Mouse (Mus musculus) liver, adult 2 months (tissue): Measurements from ENCODE around the gene Cyth3. TPM values are rescaled to one million over a fixed set of nuclear protein-coding genes. Genes with fewer than 3 reads are reported as not detected.

Experiments used
- DNase-seq: peaks from one replicate; pipeline ENCODE4 v3.0.0-alpha.2; 2011; ENCODE audit warnings: low read depth, low spot score; ENCODE audit errors: extremely low read depth
- H3K27ac ChIP-seq: fragments of 200-500 bp; replicated peaks from 2 replicates; pipeline ENCODE4 v1.5.1; 2012; ENCODE audit warnings: low read depth, mild to moderate bottlenecking, control low read depth, inconsistent platforms, low read length; ENCODE audit not compliant: insufficient read depth
- H3K27me3 ChIP-seq: fragments of 200-500 bp; 2 replicates; pipeline ENCODE4 v1.6.1; 2012; ENCODE audit warnings: mild to moderate bottlenecking, moderate library complexity, low read length, inconsistent platforms; ENCODE audit not compliant: control insufficient read depth, insufficient read depth
- H3K36me3 ChIP-seq: fragments of 200-500 bp; 2 replicates; pipeline ENCODE4 v1.6.1; 2012; ENCODE audit warnings: low read length, inconsistent platforms; ENCODE audit not compliant: control insufficient read depth, insufficient read depth
- H3K4me1 ChIP-seq: fragments of 200-500 bp; 2 replicates; pipeline ENCODE4 v1.6.1; 2011; ENCODE audit warnings: low read length; ENCODE audit not compliant: control insufficient read depth, insufficient read depth
- H3K4me3 ChIP-seq: fragments of 200-500 bp; 2 replicates; pipeline ENCODE4 v1.5.1; 2011; ENCODE audit warnings: low read depth, mild to moderate bottlenecking, control low read depth, low read length, moderate library complexity; ENCODE audit not compliant: insufficient read depth
- H3K79me2 ChIP-seq: fragments of 200-500 bp; 2 replicates; pipeline ENCODE4 v1.6.1; 2012; ENCODE audit warnings: inconsistent platforms, mild to moderate bottlenecking, low read length, moderate library complexity; ENCODE audit not compliant: control insufficient read depth, insufficient read depth
- H3K9ac ChIP-seq: fragments of 200-500 bp; 2 replicates; pipeline ENCODE4 v1.6.1; 2012; ENCODE audit warnings: low read depth, mild to moderate bottlenecking, control low read depth, inconsistent platforms, low read length
- CTCF ChIP-seq: fragments of 200-500 bp; IDR thresholded peaks from 2 replicates; pipeline ENCODE4 v1.5.1; 2011; ENCODE audit warnings: low read depth, low read length, control low read depth
- POLR2A ChIP-seq: fragments of 200-500 bp; IDR thresholded peaks from 2 replicates; pipeline ENCODE4 v1.6.1; 2011; ENCODE audit warnings: low read length, control low read depth; ENCODE audit not compliant: insufficient read depth; ENCODE audit errors: extremely low read depth
- WGBS: fragments of 180-500 bp; shearing (Covaris S2); methylation state at CpG from one replicate; pipeline ENCODE4 v1.1.7; 2018; 5-methylcytosine and 5-hydroxymethylcytosine counted together
- polyA plus RNA-seq: library from polyadenylated mRNA; depleted of rRNA; stranded (reverse); fragments of >200 nt; gene quantifications from 2 replicates; pipeline ENCODE4 v1.2.3, GENCODE M21; 2012
- total RNA-seq: library from RNA; depleted of rRNA; stranded (reverse); fragments of >200 nt; gene quantifications from 2 replicates; pipeline ENCODE4 v1.2.3, GENCODE M21; 2014

The Cyth3 gene
- total and polyA plus RNA-seq, 2 experiments = 2.9 to 4.4 TPM

- DNase-seq = no peak
- no peak overlapping the region for H3K9ac ChIP-seq
- no peaks in the 10 kb centered on the region for H3K4me1 ChIP-seq
Measured at GRCm38 (mm10) chr5:143639329-143639728, 17.1 kb downstream of the Cyth3 start.

GRCm38 (mm10) chr5:143639810-143640209 lies 17.6 kb downstream of the Cyth3 start:
- WGBS = 91% methylated on average over 7 of the region's 7 CpGs
- no peak for TF ChIP-seq CTCF
- no peak for TF ChIP-seq POLR2A
- Histone ChIP-seq H3K4me1 (no peaks in the 10 kb centered on the region), H3K36me3 (no peaks in the 10 kb centered on the region), H3K9ac (no peak overlapping the region), H3K4me3 (no peak overlapping the region), H3K79me2 (peaks cover 7% of the 10 kb centered on the region; the same call in 1 of the 2 replicates), H3K27ac (no peak overlapping the region), H3K27me3 (no peaks in the 10 kb centered on the region)
- no peak for DNase-seq

More at GRCm38 (mm10) chr5:143639329-143639728, 17.1 kb downstream of the Cyth3 start:
- Histone ChIP-seq H3K36me3 (no peaks in the 10 kb centered on the region), H3K27ac (no peak overlapping the region), H3K27me3 (no peaks in the 10 kb centered on the region), H3K4me3 (no peak overlapping the region), H3K79me2 (peaks cover 7% of the 10 kb centered on the region; the same call in 1 of the 2 replicates)
- 95% methylated on average over 4 of the region's 4 CpGs for WGBS
- TF ChIP-seq POLR2A = no peak
- TF ChIP-seq CTCF = no peak

- no peaks in the 10 kb centered on the region for H3K4me1 ChIP-seq
- no peak overlapping the region for H3K9ac ChIP-seq
- no peak for TF ChIP-seq CTCF
- no peak for TF ChIP-seq POLR2A
- no peak overlapping the region for H3K27ac ChIP-seq
- no peaks in the 10 kb centered on the region for H3K27me3 ChIP-seq
- H3K79me2 ChIP-seq = peaks cover 12% of the 10 kb centered on the region; the same call in 1 of the 2 replicates
- no peaks in the 10 kb centered on the region for H3K36me3 ChIP-seq
- 78% methylated on average over 3 of the region's 3 CpGs for WGBS
- DNase-seq = no peak
- no peak overlapping the region for H3K4me3 ChIP-seq
Measured at GRCm38 (mm10) chr5:143641503-143641902, 19.3 kb downstream of the Cyth3 start.

GRCm38 (mm10) chr5:143642262-143642831 lies 20.1 kb downstream of the Cyth3 start:
- TF ChIP-seq POLR2A (no peak), CTCF (no peak)
- Histone ChIP-seq H3K27me3 (no peaks in the 10 kb centered on the region), H3K4me3 (no peak overlapping the region), H3K9ac (no peak overlapping the region), H3K4me1 (no peaks in the 10 kb centered on the region), H3K27ac (no peak overlapping the region), H3K79me2 (peaks cover 12% of the 10 kb centered on the region; the same call in 1 of the 2 replicates), H3K36me3 (no peaks in the 10 kb centered on the region)
- no peak for DNase-seq
- 60% methylated on average over 4 of the region's 4 CpGs for WGBS

GRCm38 (mm10) chr5:143645976-143646375 lies 23.7 kb downstream of the Cyth3 start:
- 72% methylated on average over 5 of the region's 5 CpGs for WGBS

GRCm38 (mm10) chr5:143647412-143647811 lies 25.2 kb downstream of the Cyth3 start:
- H3K27ac ChIP-seq = no peak overlapping the region
- H3K36me3 ChIP-seq = no peaks in the 10 kb centered on the region
- H3K79me2 ChIP-seq = peaks cover 11% of the 10 kb centered on the region; the same call in 1 of the 2 replicates
- 0 out of 2 replicates have a peak, but pooled peaks cover 2% of the 10 kb centered on the region for H3K4me1 ChIP-seq
- no peaks in the 10 kb centered on the region for H3K27me3 ChIP-seq
- DNase-seq = no peak
- WGBS = 95% methylated on average over 2 of the region's 2 CpGs
- TF ChIP-seq CTCF (no peak), POLR2A (no peak)
- H3K4me3 ChIP-seq = no peak overlapping the region
- H3K9ac ChIP-seq = no peak overlapping the region

More at GRCm38 (mm10) chr5:143645976-143646375, 23.7 kb downstream of the Cyth3 start:
- DNase-seq = no peak
- TF ChIP-seq CTCF (no peak), POLR2A (no peak)
- H3K79me2 ChIP-seq = peaks cover 9% of the 10 kb centered on the region; the same call in 1 of the 2 replicates
- H3K9ac ChIP-seq = no peak overlapping the region
- H3K4me3 ChIP-seq = no peak overlapping the region
- H3K27me3 ChIP-seq = no peaks in the 10 kb centered on the region
- H3K36me3 ChIP-seq = no peaks in the 10 kb centered on the region
- H3K27ac ChIP-seq = no peak overlapping the region
- no peaks in the 10 kb centered on the region for H3K4me1 ChIP-seq
